Mouse (Mus musculus): Measurements from ENCODE around the gene Dusp9. TPM values are rescaled to one million over a fixed set of nuclear protein-coding genes. Genes with fewer than 3 reads are reported as not detected.

Dusp9 gene
- polyA plus RNA-seq, 1 experiment from 2014 or later = 30.7 TPM

Other genes with a start within 250 kb of the Dusp9 start
- gene Gm18336, start 240.7 kb upstream of the Dusp9 start, polyA plus RNA-seq (2014; fragmentation: Nextera tagmentation; extraction: Ambion mirVana) = not detected in 2 replicates
- 0.06 TPM in 1 of 2 replicates, not detected in the other for gene Zfp92, start 228.3 kb upstream of the Dusp9 start, polyA plus RNA-seq (2014; fragmentation: Nextera tagmentation; extraction: Ambion mirVana)
- not detected in 2 replicates for gene Trex2, start 204.1 kb upstream of the Dusp9 start, polyA plus RNA-seq (2014; fragmentation: Nextera tagmentation; extraction: Ambion mirVana)
- gene Haus7, start 180.4 kb upstream of the Dusp9 start, polyA plus RNA-seq (2014; fragmentation: Nextera tagmentation; extraction: Ambion mirVana) = 66.2 and 67.8 TPM in 2 replicates
- 21.5 and 22.9 TPM in 2 replicates for gene Bgn, start 155.8 kb upstream of the Dusp9 start, polyA plus RNA-seq (2014; fragmentation: Nextera tagmentation; extraction: Ambion mirVana)
- 0.09 and 0.10 TPM in 2 replicates for gene Atp2b3, start 136.3 kb upstream of the Dusp9 start, polyA plus RNA-seq (2014; fragmentation: Nextera tagmentation; extraction: Ambion mirVana)
- 2.2 and 2.3 TPM in 2 replicates for gene Pnck, start 20.7 kb downstream of the Dusp9 start, polyA plus RNA-seq (2014; fragmentation: Nextera tagmentation; extraction: Ambion mirVana)
- gene Slc6a8, start 33.7 kb downstream of the Dusp9 start, polyA plus RNA-seq (2014; fragmentation: Nextera tagmentation; extraction: Ambion mirVana) = 2.2 and 2.4 TPM in 2 replicates
- 258 and 265 TPM in 2 replicates for gene Bcap31, start 76.8 kb downstream of the Dusp9 start, polyA plus RNA-seq (2014; fragmentation: Nextera tagmentation; extraction: Ambion mirVana)
- gene Abcd1, start 77.2 kb downstream of the Dusp9 start, polyA plus RNA-seq (2014; fragmentation: Nextera tagmentation; extraction: Ambion mirVana) = 13.0 and 13.3 TPM in 2 replicates
- 0.36 and 0.49 TPM in 2 replicates for gene Plxnb3, start 117.7 kb downstream of the Dusp9 start, polyA plus RNA-seq (2014; fragmentation: Nextera tagmentation; extraction: Ambion mirVana)
- gene Srpk3, start 135.0 kb downstream of the Dusp9 start, polyA plus RNA-seq (2014; fragmentation: Nextera tagmentation; extraction: Ambion mirVana) = 0.81 and 1.3 TPM in 2 replicates
- gene Idh3g, start 147.5 kb downstream of the Dusp9 start, polyA plus RNA-seq (2014; fragmentation: Nextera tagmentation; extraction: Ambion mirVana) = 196 and 206 TPM in 2 replicates
- 207 and 230 TPM in 2 replicates for gene Ssr4, start 147.6 kb downstream of the Dusp9 start, polyA plus RNA-seq (2014; fragmentation: Nextera tagmentation; extraction: Ambion mirVana)
- gene Pdzd4, start 185.6 kb downstream of the Dusp9 start, polyA plus RNA-seq (2014; fragmentation: Nextera tagmentation; extraction: Ambion mirVana) = 0.25 and 0.86 TPM in 2 replicates

Measured in liver, embryonic 11.5 days (tissue).